Mouse (Mus musculus) cerebellum, adult 9-11 months (tissue): ENCODE data around the gene Lrrn2.
A peak's percentile ranks its signal among the peaks of the same experiment; 100 is the strongest.

Experiments used
- DNase-seq: peaks from one replicate; pipeline ENCODE4 v3.0.0; 2022

The Lrrn2 gene

DNA sequence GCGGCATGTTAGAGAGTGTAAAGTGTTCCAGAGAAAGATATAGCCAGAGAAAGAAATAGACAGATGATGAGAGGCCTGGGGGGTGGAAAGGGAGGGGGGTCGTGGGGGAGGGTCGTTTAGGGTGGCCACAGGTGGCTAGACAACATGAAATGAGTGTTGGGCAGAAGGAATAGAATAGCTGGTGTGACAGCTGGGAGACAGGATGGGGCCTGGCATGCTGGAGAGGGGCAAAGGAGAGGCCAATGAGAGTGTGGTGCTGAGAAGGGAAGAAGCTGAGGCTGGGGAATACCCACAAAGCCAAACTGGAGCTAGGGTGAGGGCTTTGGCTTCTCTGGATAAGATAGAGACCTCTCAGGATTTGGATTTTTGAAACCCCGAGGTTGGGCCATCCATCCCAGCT lies 6.6 kb downstream of the Lrrn2 start:
- no peak for DNase-seq

DNA sequence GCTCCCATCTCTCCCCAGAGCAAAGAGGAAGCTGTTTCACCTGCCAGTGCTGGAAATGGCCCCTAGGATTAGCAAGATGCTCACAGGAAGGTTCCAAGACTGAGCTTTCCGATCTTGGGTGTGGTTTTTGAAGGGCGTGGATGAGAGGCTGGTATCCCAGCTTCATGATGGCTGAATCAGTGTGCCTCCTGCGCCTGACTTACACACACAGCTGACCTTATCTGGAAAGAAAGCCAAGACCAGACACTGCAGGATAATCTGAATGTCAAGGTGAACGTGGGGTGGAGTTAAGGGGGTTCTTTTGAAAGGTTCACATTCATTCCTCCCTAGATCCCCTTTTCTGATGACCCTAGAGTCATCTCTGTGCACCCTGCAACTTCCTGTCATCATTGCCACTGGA lies 8.7 kb downstream of the Lrrn2 start:
- peak; percentile 5 for DNase-seq

DNA sequence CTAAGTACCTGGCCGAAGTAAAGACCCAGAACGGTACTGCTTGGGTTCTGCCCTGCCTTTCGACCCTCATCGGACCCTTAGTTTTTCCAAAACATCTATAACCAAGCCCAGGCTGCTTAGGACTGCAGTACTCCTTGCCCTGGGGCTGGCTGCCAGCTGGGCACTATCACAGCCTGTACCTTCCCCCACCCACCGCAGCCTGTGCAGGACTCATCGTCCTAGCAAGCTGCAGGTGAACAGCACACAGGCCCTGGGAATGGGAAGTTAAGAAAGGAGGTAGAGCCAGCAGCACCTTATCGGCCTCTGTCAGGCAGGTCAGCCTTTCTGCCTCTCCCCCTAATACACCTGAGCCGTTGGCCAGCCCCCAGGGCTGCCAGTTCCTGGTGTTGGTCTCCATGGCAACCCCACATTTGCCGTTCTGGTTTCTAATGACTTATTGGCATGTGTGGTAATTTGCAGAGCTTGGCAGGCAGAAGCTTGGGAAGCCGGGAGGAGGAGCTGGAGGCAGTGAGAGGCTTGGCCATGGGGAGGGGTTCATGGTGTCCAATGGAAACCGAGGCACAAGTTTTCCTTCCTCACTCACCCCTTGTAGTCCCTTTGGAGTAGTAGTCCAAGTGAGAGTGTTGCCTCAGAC lies 10.2 kb downstream of the Lrrn2 start:
- peak; percentile 72 for DNase-seq

DNA sequence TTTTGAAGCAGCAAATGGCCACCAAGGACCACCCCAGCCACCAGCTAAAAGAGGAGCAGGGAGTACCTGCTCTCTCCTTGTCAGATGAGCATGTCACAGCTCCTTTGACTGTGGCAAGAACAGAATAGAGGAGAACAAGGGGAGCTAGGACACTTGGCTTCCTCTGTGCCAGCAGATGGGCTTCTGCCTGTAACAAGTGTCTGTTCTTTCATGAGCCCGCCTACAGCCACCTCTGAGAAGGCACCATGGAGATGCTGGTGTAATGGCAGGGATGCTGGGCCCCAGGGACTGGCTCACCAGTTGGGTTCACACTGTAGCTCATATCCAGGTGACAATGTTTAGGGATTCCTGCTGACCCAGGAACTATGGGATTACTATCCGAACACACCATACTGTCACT lies 12.0 kb downstream of the Lrrn2 start:
- no peak for DNase-seq

DNA sequence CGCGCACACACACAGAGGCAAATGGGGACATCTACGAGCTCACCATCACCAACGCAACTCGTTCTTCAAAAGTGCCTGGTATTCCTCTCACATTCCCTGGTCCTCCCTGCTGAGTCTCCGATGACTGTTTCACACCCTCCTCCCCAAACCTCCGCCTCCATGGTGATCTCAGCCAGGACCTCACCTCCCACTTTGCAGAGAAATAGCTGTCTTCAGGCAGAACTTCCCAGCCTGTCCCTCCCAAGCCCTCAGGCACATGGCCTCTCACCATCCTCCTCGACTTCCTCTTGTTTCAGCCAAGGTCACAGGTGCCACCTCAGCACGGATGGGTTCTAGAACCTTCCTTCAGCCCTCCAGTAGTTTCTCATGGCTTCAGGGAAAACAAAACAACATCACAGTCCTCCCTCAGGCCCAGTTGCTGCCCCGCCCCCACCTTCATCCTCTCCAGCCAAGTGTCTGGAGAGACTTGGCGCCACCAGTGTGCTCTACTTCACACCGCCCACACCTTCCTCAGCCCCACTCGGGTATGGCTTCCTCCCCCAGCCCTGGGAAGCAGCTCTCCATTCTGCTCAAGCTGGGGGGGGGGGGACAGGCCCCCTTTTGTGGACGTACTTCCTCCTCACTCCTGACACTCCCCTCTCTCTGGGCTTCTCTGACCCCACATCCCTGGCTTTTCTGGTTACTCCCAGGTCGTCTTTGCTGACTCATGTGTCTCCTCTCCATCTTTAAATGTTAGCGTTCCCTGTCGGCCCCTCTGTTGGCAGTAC lies 13.4 kb downstream of the Lrrn2 start:
- peak; percentile 61 for DNase-seq

DNA sequence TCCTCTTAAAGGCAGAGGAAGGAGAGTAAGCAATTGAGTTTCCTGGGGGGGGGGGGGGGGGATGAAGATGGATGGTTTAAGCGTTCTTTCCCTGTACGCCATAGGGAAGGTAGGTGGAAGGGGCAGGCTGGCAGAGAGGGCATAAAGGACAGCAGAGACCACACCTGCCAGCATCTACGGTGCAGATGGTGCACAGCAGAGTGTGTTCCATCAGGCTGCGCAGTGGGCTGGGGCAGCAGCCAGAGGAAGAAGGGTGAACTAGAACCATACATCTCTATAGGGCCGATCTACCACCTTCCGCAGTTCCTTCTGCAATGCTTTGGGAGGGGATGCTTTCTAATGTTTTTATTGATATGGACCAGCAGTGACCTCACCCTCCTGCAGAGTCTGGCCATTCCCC lies 19.0 kb downstream of the Lrrn2 start:
- DNase-seq = peak; percentile 61

DNA sequence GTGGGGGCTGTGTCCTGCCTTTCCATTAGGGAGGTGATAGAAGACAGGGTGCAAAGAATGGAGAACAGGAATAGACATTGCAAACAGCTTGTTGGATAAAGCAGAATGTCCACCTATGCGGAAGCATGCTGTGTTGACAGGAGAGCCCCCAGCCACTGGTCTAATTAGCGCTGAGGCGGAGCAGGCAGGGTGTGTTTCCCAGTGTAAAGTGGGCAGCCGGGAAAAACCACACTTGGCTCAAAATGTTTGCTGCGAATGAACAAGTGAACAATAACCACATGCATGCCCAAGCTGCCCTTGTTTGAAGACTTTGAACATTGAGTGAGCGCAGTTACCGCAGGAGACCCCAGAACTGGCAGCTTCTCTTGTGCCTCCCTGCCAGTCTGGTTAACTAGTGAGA lies 19.6 kb downstream of the Lrrn2 start:
- DNase-seq = no peak

DNA sequence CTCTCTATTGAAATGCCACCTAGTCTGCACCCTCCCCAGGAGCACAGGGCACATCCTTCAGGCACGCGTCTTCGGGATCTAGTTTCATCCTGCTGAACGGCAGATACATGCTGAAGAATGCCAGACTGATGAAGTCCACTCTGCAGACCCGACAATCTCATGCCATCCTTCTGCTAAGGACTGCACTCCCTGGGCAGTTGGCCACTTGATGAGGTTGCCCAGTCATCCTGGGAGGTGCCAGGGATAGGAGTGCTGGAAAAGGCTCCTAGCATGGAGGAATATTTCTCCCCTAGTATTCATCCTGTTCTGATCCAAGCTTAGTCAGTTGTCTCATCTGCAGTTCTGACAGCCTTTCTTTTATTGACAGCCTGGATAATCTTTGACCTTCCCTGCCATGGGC lies 20.9 kb downstream of the Lrrn2 start:
- DNase-seq = peak; percentile 65

DNA sequence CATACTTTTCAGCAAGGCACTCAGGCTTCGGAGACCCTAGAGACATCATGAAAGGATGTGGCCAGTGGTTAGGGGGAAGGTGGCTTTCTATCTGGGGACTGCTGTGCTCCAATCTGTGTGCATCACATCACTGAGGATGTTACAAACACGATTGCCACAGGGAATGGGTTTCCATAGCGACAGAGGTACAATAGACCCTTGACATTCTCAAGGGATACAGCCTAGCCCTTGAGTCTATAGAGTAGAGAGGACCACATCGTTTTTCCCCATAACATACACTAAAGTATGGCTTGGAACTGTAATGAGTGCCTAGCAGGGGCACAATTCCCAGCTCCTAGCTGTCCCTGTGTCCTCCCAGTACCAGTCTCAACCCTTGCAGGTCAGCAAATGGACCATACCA lies 23.4 kb downstream of the Lrrn2 start:
- no peak for DNase-seq

DNA sequence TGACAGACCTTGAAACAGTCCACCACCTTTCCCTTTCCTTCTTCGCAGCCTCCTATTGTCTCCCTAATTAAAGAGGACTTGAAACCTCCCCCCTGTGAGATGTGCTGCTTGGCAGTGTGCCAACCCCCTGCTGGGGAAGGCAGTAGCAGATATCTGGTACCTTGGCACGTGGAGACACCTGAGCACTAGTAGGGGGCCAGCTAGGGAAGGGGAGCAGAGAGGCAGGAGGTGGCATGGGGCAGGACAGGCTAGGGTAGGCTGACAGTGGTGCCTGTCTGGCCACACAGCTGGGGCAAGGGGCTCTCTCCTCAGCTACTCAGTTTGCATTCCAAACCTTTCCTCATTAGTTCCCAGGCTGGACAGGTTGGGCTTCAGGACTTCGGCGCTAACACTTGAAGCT lies 29.0 kb downstream of the Lrrn2 start:
- no peak for DNase-seq

DNA sequence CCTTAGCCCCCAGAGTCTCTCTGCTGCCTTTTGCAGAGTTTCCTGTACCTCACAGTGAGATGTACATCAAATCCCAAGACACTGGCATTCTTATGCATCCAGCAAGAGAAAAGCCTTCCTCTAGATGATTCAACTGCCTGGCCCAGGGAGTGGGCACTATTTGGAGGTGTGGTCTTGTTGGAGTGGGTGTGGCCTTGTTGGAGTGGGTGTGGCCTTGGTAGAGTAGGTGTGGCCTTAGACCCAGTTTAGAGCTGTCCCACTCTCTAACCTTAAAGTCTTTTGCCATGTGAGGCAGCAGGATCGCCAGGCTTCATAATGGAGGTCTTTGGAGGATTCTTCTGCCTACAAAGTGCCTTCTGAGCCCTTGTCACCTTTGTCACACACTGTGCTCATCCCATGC lies 29.9 kb downstream of the Lrrn2 start:
- DNase-seq = no peak

DNA sequence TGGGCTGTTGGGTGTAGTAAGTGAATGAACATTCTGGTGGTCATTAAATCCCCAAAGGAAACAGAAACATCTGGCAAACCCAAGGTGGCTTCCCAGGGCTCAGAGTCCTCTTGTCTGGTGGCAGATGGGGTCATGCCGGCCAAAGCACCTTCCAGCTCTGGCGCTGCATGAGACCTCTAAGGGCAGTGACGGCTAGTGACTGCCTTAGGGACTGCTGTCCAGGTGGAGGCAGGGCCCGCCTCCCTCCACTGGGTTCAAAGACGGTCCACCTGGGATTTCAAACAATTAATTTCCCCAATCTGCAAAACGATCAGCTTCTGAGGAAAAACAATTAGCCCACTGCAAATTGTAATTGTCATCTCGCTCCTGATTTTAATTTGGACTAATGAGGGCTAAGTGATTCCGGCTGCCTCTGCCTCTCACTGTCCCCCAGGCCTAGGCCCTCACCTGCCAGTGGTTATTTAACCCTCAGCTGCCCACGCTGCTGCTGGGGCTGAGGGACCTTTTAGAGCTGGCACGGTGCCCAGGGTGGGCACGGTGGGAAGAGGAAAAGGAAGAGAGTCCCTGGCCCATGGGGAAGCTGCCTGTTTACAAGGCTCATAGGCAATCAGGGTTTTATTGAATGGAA lies 30.5 kb downstream of the Lrrn2 start:
- DNase-seq = no peak

DNA sequence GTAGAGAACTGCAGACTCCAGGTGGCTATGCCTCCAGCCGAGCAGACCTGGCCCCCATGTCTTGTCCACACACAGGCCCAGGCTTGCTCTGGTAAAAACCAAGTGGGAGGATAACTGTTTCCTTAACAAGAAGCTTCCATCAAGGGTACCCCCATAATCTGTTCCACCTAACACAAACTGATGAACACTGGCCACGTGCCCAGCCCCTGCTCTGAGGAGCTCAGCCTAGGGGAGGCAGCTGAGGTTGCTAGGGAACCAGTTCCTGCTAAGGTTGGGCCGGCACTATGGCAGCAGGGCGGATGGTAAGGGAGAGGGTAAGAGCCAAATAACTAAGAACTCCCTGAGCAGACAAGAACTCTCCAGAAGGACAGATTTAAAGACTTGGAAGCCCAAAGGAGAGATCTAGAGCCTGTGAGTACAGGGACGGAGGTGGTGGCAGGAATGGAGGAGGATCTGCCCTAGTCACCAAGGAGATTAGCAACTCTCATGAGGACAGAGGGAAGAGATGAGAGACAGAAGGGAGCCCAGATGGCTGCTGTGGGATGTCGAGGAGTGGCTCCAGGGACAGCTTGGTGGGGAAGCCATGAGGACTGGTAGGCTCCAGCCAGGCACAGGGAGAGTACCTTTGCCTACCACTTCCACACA lies 35.9 kb downstream of the Lrrn2 start:
- DNase-seq = peak; percentile 75

DNA sequence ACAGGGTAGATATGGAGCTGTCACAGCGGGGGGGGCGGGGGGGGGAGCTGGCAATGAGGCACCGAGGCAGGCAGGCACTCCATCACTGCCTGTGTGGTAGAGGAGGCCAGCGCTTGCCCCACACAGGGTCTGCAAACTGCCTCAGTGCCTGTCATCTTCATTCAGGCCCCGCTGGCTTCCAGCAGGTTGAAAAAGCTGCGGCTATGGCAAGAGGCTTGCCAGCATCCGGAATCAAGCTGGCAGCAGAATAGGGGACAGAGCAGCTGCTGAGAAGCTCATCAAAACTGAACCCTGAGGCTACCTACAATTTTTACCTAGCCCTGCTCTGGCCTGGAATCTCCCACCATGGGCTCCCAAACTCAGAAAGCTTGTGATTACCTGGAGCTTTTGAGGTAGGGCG lies 37.5 kb downstream of the Lrrn2 start:
- no peak for DNase-seq

DNA sequence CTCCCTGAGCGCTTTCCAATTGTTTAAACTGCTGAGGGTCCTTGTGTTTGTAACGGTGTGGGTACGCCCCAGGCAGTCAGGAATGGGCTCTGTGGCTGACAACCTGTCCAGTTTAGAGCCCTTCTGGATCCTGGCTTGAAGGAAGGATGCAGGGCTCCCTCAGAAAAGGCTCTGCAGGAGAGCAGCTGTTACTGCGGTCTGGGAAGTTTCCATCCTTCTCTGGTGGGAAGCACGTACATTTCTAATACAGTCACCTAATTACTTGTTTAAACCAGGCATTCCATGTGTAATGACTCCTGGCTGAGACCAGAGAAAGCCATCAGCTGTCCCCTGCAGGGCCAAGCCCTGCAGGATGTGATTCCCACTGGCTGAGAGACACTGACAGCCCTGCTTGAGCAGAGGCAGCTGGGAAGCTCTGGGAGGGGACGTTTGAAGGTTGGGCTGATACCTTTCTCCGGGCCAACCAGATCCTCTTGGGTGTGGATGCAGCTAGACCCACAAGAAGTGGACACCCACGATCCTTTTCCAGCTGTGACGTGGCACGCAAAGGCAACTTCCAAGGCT lies 38.1 kb downstream of the Lrrn2 start:
- no peak for DNase-seq

DNA sequence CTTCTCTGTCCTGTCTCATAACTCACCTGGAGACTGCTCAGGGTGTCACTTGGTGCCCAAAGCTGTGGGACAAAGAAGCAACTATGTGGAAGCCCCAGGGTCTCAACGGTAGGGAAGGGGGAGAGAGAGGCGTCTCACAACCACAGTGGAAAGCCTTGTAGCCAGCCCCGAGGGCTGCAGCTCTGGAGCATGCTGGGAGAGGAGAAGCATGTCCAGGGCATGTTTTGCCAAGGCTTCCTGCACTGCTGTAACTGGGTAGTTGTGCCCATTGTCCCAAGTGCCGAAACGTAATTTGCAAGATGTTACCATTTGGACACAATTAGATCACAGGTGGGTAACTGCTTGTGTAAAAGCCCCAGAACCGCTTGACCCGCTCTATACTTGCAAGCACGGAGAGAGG lies 39.2 kb downstream of the Lrrn2 start:
- no peak for DNase-seq

DNA sequence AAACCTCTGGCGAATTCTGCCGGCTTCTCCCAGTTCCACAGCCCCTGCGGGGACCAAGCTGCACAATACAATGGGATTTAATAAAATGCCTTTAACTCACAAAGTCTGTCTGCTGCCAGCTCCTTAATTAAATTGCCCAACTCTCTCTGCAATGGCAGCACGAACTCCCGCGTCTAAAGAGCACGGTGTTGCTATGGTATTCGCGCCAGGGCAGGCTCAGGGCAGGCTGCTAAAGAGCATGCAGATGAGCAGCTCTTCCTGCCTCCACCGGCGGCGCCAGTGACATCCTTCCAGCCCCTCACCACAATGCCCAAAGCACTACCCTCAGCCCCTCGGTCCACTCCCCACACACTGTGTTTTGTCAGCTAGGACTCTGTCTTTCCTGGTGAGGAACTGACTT lies 41.0 kb downstream of the Lrrn2 start:
- DNase-seq = no peak

DNA sequence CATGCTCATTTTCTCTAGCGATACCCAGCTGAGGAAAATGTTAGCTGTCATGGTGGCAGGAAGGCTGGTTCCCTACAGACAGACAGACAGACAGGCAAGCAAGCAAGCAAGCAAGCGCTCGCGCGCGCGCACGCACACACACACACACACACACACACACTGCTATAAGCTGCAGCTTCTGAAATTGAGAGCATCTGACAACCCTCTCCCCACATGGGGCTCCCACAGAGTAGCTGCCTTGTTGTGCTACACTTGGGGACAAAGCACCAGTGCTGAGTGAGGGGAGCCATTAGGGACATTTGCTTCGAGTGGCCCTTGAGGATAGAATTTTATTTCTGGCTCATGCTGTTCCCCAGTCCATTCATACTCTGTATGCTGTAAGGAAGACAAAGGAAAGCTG lies 42.2 kb downstream of the Lrrn2 start:
- no peak for DNase-seq

DNA sequence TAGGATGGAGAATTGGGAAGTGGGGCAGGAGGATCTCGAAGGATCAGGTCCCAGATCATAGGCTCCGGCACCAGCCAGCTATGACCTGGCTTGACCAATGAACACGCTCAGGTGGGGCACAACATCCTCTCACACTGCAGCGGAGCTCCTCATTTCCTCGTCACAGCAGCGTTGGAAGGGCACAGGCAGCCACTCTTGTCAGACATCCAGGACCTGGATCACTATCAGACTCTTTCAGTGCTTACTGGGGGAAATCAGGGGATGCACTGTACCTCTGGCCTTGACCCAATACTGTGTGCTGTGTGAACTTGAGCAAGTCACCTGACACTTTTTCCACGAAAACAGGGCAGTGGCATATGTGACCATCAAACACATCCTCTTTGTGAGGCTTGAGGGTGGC lies 45.2 kb downstream of the Lrrn2 start:
- no peak for DNase-seq

DNA sequence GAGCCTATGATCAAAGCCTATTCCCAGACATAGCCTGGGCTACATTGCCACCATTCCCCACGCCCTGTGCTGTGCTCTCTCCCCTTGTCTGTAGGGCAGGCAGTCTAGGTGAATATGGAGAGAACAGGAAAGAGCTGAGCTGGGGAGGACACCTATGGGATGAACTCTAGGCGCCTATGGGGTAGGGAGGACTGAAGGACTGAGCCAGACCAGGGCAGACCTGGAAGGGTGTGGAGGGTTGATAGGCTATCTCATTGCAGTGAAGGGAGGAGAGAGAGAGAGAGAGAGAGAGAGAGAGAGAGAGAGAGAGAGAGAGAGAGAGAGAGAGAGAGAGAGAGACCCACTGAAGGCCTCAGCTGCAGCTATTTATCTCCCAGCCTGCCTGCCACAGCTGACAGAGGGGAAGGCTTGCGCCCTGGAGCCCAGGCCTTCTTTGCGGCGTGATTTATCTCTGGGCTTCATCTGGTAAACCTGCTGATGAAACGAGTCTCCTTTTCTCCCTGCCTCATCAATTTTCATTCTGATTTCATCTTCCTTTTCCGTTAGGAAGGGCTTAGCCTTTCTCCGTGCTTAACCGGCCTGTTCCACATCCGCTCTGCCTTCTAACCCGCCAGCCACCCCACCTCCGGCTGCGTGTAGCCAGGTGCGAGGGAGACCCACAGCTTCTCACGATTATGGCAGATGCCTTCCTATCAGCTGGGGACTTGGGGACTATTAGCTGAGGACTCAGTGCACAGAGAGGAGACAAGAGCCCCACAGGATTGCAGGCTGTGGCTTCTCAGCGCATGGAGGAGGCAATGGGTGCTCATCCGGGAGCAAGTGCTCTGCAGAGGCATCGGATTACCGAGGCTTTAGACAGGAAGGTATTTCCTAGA lies 48.2 kb downstream of the Lrrn2 start:
- DNase-seq = no peak

DNA sequence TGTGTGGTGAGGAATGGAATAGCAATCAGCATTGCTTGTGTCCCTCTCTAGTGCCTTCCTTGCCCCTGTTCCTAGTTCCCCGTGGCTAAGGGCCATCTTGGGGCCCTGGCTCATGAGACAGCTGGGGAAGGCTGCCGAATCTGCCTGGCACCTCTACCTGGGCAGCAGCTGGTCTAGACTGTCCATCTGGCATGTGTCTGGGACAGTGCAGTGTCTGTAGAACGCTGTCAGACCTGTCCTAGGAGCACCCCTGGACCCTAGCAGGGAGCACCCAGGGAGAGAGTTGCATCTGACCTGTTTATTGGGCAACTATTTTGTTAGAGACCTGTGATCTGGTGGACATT lies 48.8 kb downstream of the Lrrn2 start:
- no peak for DNase-seq

DNA sequence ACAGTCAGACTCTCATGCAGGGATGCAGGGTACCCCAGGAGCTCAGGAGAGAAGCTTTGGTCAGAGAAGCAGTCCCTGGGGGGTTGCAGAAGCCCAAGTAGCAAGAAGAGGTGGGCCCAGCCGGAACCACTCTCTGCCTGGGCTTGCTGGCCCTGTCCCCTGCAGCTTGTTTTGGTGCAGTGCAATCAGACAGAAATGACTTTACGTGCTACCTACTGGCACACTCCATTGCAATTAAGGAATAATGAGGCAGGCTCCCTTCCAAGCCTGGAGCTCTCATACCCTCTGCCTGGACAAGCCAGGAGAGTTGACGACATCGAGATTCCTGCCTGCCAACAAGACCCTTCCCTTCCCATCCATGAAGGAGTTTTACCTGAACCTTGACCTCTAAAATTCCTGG lies 50.2 kb downstream of the Lrrn2 start:
- no peak for DNase-seq

DNA sequence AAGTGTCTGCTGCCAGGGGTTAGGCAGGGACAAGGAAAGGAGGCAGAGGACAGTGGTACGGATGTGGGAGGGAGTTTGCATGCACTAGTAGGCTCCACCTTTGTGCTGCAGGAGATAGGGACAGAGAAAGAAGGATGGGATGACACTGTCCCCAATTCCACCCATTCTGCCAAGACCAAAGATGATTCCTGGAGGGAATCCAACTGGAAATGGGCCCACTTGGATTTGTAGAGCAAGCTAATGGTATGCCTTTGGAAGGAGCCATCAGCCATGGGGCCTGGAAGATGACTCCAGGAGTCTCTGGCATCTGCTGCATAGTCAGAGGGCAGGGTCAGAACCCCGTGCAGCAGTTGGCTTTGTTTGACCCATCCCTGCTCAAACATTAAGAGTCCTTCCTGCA lies 52.3 kb downstream of the Lrrn2 start:
- peak; percentile 88 for DNase-seq
